Mouse (Mus musculus): ENCODE data around the gene Dtx4.

DNA sequence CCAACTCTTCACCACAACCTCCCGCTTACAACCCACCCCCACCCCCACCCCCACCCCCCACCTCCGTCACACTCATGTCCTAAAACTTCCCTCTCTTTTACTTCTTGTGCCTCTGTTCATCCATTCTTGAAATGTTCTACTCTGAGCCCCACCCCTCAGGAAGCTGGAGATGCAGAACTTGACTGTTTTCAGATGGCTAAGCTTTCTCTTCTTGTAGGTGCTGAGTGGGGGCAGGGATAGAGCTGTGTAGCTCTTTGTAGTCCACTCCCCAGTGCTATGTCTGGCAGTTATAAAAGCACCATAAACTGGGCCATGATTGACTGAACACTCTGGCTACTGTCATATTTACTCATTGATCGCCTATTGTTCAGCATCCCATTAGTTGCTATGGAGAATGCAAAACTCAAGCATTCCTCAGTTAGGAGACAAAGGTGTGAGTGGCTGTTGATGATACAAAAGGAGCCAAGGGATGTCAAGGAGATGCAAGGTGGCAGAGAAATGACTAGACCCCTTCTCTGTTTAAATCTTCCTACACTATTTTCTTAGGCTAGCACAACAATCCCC is 6.2 kb downstream of the Dtx4 start:
- TF ChIP-seq CTCF (IDR thresholded peaks at IDR 0.05; ENCODE audit: insufficient read depth, low read length) (no peak), POLR2A (IDR thresholded peaks at IDR 0.05; ENCODE audit: borderline replicate concordance, extremely low read depth, low read depth, low read length) (no peak)
